Mouse (Mus musculus) spleen, adult 2 months (tissue): ENCODE data around the gene Tbc1d21.

Experiments used
- CTCF ChIP-seq: fragments of 200-500 bp; IDR thresholded peaks from 2 replicates; pipeline ENCODE4 v1.5.1; 2011; ENCODE audit warnings: mild to moderate bottlenecking, inconsistent platforms; ENCODE audit not compliant: insufficient read depth, insufficient read length, insufficient replicate concordance; ENCODE audit errors: extremely low read depth
- POLR2A ChIP-seq: fragments of 200-500 bp; IDR thresholded peaks from 2 replicates; pipeline ENCODE4 v1.6.1; 2011; ENCODE audit warnings: low read depth, low read length, inconsistent platforms

DNA sequence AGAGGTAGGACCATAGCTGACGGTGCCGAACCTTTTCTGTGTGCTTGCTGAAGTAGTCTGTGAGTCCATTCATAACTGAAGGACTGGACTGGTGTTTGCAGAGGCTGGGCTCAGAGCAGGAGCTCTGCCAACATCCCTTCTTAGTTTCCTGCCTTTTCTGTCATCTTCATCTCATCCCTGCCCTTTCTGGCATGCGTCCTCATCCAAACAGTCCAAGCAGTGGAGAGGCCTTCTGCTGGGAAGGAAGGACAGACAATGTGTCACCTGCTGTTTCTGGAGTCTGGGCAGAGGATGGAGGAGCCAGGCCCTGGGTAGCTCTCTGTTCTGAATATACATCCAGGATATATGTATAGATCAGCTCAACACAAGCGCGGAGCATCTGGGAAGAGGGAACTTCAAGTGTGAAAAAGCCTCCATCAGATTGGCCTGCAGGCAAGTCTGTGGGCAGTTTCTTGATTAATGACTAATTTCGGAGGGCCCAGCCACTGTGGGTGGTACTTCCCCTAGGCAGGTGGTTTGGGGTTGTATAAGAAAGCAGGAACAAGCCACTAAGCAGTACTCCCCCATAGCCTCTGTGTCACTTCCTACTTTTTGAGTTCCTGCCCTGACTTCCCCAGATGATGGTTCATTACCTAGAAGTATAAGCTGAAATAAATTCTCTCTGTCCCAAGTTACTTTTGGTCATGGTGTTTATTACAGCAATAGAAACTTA, 31.3 kb upstream of the Tbc1d21 start:
- TF ChIP-seq CTCF (no peak), POLR2A (no peak)
